Mouse (Mus musculus) midbrain, postnatal 0 days (tissue): ENCODE measurements around the gene Ttc41. TPM values are rescaled to one million over a fixed set of nuclear protein-coding genes. Genes with fewer than 3 reads are reported as not detected.

Experiments
- ATAC-seq: fragments of 200-750 bp; cut with Nextera tagmentation; 2 replicates; pipeline ENCODE4 v1.8.0; 2017; ENCODE audit warnings: moderate number of reproducible peaks, mild to moderate bottlenecking, moderate TSS enrichment, moderate library complexity; ENCODE audit not compliant: low FRiP score
- DNase-seq: peaks from one replicate; pipeline ENCODE4 v3.0.0-alpha.2; 2015; ENCODE audit warnings: low spot score
- H3K27ac ChIP-seq: fragments of 300-500 bp; sonication (generic); 2 replicates; pipeline ENCODE4 v1.5.1; 2014; ENCODE audit warnings: low read depth, mild to moderate bottlenecking, low read length, mixed read lengths
- H3K27me3 ChIP-seq: fragments of 300-500 bp; sonication (generic); 2 replicates; pipeline ENCODE4 v1.6.1; 2014; ENCODE audit warnings: low read length, control low read depth, mixed read lengths; ENCODE audit not compliant: insufficient read depth
- H3K36me3 ChIP-seq: fragments of 300-500 bp; sonication (generic); 2 replicates; pipeline ENCODE4 v1.6.1; 2014; ENCODE audit warnings: low read length, control low read depth, mixed read lengths; ENCODE audit not compliant: insufficient read depth
- H3K4me1 ChIP-seq: fragments of 300-500 bp; sonication (generic); 2 replicates; pipeline ENCODE4 v1.6.1; 2014; ENCODE audit warnings: mild to moderate bottlenecking, control low read depth, antibody characterized with exemption, low read length, mixed read lengths; ENCODE audit not compliant: insufficient read depth
- H3K4me2 ChIP-seq: fragments of 300-500 bp; sonication (generic); 2 replicates; pipeline ENCODE4 v1.6.1; 2014; ENCODE audit warnings: low read depth, mild to moderate bottlenecking, low read length, mixed read lengths; ENCODE audit not compliant: poor library complexity, severe bottlenecking
- H3K4me3 ChIP-seq: fragments of 300-500 bp; sonication (generic); 2 replicates; pipeline ENCODE4 v1.5.1; 2014; ENCODE audit warnings: low read depth, mild to moderate bottlenecking, low read length, moderate library complexity
- H3K9ac ChIP-seq: fragments of 300-500 bp; sonication (generic); replicated peaks from 2 replicates; pipeline ENCODE4 v1.6.1; 2014; ENCODE audit warnings: mild to moderate bottlenecking, low read length, moderate library complexity, mixed read lengths; ENCODE audit not compliant: poor library complexity, severe bottlenecking
- H3K9me3 ChIP-seq: fragments of 300-500 bp; sonication (generic); 2 replicates; pipeline ENCODE4 v1.6.1; 2016; ENCODE audit warnings: low read length, control low read depth
- CTCF ChIP-seq: IDR thresholded peaks from 2 replicates; pipeline ENCODE4 v1.5.1; 2016; ENCODE audit warnings: antibody characterized with exemption, mild to moderate bottlenecking
- WGBS: fragments of 180-500 bp; shearing (Covaris S2); extraction: QIAGEN DNeasy Blood & Tissue Kit; methylation state at CpG from one replicate; pipeline ENCODE4 v1.1.7; 2014; 5-methylcytosine and 5-hydroxymethylcytosine counted together
- microRNA-seq: library from miRNA; unstranded; fragments of <30 nt; microRNA quantifications from one replicate; pipeline ENCODE4, GENCODE M21; 2016; ENCODE audit warnings: borderline number of aligned reads
- polyA plus RNA-seq: library from polyadenylated mRNA; unstranded; fragments of >200 nt; fragmentation: Nextera tagmentation; extraction: Ambion mirVana; gene quantifications from 2 replicates; pipeline ENCODE4 v1.2.1, GENCODE M21; 2015
- total RNA-seq: library from RNA; depleted of rRNA; stranded (reverse); fragments of >200 nt; gene quantifications from 2 replicates; pipeline ENCODE4 v1.2.3, GENCODE M21; 2014; rRNA removed

Ttc41 gene
- total and polyA plus RNA-seq, 2 experiments from 2014 or later = 1.6 to 1.8 TPM

DNA sequence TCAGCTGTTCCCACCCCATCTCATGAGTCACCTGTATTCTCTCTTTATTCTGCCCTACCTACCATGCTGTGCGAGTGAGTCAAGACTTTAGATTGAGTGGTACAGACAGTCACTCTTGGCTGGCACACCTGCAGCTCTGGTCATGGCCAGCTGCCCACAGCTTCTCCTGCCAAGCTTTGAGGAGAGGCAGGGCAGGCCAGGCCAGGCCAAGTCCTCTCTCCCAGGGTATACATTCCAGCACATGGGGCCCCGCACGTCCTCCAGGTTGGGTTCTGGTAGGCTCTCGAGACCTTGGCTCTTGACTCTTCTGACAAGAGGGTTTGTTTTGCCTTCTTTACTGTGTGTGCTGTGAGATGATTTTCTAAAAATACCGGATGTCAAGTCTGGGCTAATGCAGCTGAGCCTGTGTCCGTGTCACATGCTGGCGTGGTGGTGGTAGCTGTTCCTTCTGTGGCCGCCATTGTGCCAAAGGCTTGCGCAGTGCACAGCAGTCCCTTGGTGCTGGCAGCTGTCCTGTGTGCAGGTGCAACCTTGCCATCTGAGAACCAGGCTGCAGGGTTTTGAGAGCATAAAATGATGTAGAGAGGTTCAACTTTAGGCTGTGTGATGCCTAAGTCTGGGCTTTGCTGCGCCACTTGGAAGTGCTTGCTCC is 120.4 kb downstream of the Ttc41 start:
- H3K9ac ChIP-seq = no peak overlapping the region
- H3K36me3 ChIP-seq = peaks cover 46% of the 10 kb centered on the region
- H3K4me3 ChIP-seq = no peak overlapping the region
- no peak overlapping the region for H3K4me2 ChIP-seq
- H3K4me1 ChIP-seq = no peaks in the 10 kb centered on the region
- no peak for TF ChIP-seq CTCF
- ATAC-seq (no peak), DNase-seq (no peak)
- H3K9me3 ChIP-seq = no peaks in the 10 kb centered on the region
- H3K27ac ChIP-seq = no peak overlapping the region
- no peaks in the 10 kb centered on the region for H3K27me3 ChIP-seq
- WGBS = 90% methylated on average over 10 of the region's 10 CpGs

Small RNAs within 50 kb of the gene (microRNA-seq; reads per million reads assigned to microRNA genes)
- gene Gm25745 = not detected

Other genes starting within 250 kb of the Ttc41 start
- gene Syn3, start 206.9 kb upstream of the Ttc41 start, total RNA-seq = 67.0 and 83.2 TPM in 2 replicates
- gene Syn3, start 206.9 kb upstream of the Ttc41 start, polyA plus RNA-seq = 19.3 and 22.0 TPM in 2 replicates
- 126 and 173 TPM in 2 replicates for gene Hsp90b1, start 302 bp upstream of the Ttc41 start, total RNA-seq
- 209 and 222 TPM in 2 replicates for gene Hsp90b1, start 302 bp upstream of the Ttc41 start, polyA plus RNA-seq
- not detected in 2 replicates for gene Gm49358, start 58.2 kb downstream of the Ttc41 start, total RNA-seq
- gene Gm49358, start 58.2 kb downstream of the Ttc41 start, polyA plus RNA-seq = not detected in 2 replicates
- gene Nt5dc3, start 73.2 kb downstream of the Ttc41 start, total RNA-seq = 56.2 and 70.5 TPM in 2 replicates
- 11.9 and 13.2 TPM in 2 replicates for gene Nt5dc3, start 73.2 kb downstream of the Ttc41 start, polyA plus RNA-seq